Mouse (Mus musculus) ES-E14 (cell line): ENCODE results near the gene Cry1.

Experiments
- CHD2 ChIP-seq: IDR thresholded peaks from 2 replicates; pipeline ENCODE4 v1.6.1; 2014; ENCODE audit warnings: mild to moderate bottlenecking, low read depth, low read length, inconsistent platforms
- ZNF384 ChIP-seq: IDR thresholded peaks from 2 replicates; pipeline ENCODE4 v1.6.1; 2012; ENCODE audit warnings: low read depth, low read length, inconsistent platforms

DNA sequence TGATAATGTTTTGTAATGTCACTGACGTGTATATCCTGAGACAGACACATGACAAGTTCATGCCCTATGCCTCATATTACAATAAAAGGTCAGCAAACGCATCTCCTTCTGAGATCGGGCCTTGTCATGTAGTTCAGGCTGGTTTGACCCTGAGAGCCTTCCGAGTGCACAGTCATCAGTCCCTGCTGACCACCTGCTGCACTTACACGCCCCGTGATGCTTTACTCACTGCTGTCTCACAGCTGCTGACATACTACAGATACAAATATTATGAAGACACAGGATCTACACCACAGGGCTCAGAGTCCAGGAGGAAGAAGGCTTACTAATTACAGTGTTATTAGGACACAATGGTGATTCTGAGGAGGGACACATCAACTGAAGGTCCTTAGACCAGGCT lies 48.3 kb downstream of the Cry1 start:
- TF ChIP-seq CHD2 (no peak), ZNF384 (no peak)
